Mouse (Mus musculus) bone marrow macrophage, adult 2 months (primary cell): ENCODE data around the gene Fscn2.

Experiments used
- CTCF ChIP-seq: IDR thresholded peaks from 2 replicates; pipeline ENCODE4 v1.5.1; 2012; ENCODE audit warnings: low read depth, mild to moderate bottlenecking, low read length, moderate library complexity
- POLR2A ChIP-seq: IDR thresholded peaks from 2 replicates; pipeline ENCODE4 v1.6.1; 2012; ENCODE audit warnings: mild to moderate bottlenecking, low read depth, low read length, borderline replicate concordance

- no peak for TF ChIP-seq CTCF
- TF ChIP-seq POLR2A = no peak
Observed at GRCm38 (mm10) chr11:120347301-120347700, 14.0 kb upstream of the Fscn2 start.
